Mouse (Mus musculus) ZHBTc4 (cell line): ENCODE results near the gene Abhd18.

ENCODE experiments used
- DNase-seq: peaks from one replicate; pipeline ENCODE4 v3.0.0-alpha.2; 2011; ENCODE audit warnings: low read depth, low spot score

Abhd18 gene

DNA sequence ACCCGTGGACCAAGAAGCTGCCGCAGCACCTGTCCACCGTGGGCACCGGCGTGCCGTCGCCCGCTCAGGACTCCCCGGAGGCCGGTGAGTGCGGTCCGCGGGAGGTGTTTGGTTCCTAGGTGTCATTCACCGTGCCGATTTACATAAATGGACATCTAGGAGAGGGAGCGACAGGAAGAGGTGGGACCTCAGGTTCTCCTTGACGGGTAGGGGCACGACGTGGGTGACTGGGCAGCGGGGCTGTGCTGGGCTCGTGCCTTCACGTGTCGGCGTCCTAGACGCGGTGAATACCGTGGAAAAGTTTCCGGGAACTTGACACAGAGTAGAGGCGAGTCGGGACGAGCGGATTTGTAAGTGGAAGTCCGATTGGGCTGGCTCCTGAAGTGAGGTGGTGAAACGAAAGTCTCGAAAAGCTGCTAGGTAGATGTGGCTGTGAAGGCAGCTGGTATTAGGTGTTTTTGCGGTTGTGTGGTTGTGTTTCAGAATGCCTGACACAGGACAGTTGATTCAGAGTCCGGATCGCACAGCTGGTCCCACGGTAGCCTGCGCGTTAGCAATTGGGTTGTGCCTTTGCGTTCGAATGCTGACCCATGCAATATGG, 103.9 kb downstream of the Abhd18 start:
- DNase-seq: peak; percentile 62

DNA sequence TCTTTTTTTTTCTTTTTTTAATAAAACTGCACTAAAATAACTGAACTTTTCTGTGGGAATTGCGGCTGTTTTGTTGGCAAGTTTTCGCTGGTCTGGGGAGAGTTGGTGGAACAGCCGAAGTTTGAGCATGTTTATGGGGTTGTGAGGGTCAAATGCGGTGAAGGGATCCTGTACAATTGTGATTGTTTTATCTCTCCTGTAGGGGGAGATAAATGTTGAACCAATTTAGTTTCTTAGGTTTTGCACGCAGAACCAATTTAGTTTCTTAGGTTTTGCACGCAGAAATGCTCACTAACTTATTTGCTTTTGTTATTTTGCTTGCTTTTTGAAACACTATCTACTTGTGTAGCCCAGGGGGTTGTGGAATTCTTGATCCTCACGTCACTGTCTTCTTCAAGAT, 104.6 kb downstream of the Abhd18 start:
- DNase-seq: peak; percentile 50

DNA sequence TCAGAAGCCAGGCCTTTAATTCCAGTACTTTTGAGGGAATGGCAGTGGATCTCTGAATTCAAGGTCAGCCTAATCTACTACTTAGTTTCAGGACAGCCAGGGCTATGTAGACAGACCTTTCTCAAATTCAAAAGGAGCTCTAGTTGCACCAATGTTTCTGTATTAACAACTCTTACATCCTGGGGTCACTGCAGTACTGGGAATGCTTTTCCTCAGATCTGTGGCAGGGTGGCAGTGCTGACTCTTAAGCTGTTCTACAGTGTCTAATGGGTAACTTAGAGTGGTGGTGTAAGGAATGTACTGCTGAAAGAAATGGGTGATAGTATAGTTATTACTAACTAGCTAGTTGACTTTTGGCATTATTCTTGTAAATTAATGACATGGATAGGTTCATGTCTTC, 105.8 kb downstream of the Abhd18 start:
- no peak for DNase-seq

DNA sequence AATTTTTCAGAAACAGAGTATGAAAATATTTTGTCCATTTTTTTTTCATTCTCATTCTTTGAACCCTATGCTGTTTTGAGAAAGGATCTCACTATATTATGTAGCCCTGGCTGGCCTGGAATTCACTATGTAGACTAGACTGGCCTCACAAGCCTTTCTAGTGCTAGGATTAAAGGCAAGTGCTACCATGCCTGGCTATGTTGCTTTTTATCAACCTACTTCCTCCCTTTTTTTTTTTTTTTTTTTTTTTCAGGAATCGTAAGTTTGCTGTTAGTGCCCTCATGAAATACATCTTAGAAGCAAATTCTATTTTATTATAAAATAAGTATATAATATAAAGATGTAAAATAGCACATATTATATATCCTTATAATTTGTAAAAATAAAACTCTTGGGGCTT, 108.0 kb downstream of the Abhd18 start:
- DNase-seq: no peak

DNA sequence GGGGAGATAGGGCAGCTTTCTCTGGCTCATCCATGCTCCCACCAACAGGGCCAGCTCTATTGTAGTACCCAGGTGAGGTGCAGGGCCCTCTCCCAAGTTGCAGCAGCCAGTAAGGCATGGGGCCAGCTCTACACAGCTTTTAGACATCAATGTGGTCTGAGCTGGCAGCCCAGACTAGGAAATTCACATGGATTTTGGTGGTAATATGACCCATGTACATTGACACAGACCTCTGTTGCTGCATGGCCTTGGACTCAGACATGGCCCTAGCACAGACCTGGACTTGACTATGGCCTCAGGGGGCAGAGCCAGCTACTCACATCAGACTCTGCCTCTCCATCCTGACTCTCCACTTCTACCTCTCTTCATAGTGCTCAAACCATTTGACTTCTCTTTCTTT, 112.1 kb downstream of the Abhd18 start:
- DNase-seq: no peak

DNA sequence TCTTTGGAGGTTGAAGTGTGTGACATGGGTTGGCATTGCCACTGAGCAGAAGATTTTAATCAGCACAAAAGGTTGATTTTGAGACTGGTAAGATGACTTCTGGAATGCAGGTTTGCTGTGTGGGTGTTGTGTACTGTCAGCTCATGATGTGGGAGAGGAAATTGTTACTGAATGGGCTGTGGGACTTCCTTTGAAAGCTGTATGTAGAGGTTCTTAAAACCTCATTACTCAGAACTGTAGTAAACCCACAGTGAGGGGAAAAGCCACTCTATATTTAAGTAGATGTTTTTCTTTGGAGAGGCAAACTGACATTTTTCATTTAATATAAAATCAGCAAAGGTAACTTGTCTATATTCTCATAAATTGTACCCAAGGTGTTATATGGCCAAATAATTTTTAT, 134.0 kb downstream of the Abhd18 start:
- no peak for DNase-seq

DNA sequence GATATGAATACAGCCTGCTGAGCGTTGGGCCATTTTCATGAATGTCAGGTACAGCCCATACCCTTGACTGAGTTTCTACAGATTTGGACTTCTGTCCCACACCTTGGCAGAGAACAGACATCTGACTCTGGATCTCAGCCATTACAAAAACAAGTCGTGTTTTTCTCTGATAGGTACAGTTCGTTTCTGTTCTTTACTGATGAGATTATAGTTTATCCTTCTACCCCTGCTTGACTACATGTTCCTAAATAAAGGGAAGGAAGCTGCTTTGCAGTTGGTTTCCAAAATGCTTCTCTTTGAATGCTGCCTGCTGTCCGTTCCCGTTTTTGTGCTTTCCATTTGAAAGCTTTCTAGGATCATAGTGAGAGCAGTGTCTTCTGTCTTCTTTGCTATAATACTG, 140.8 kb downstream of the Abhd18 start:
- DNase-seq: no peak
